Mouse (Mus musculus): ENCODE measurements around the gene Gm7233.
"Not testable (repeated sequence)": the region's sequence is repeated elsewhere in the genome, so short reads cannot be mapped to it uniquely, and the experiment has no call there.

Gm7233 gene

DNA sequence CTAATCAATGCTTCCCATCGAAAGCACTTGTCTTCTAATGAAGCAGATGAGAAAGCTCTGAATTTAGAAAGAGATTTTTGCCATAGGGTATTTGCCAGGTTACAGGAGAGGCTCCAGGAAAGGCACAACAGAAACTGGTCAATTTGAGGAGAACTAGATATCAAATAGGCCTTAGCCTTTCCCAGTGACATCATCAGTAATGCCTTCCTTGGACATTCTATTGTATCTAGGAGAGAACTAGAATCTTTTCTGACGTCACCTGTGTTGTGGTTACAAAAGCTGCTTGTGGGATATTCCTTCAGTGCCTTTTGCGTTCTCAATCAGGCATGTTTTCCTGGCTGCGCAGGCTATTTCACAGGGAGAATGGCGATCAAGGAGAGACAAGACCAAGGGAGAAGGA lies at the start of gene Gm7233:
Gene Gm7233, plus strand, starts transcription at position 301 of the 400 bp plus-strand sequence.
- not testable (repeated sequence) for DNase-seq (ENCODE audit: low spot score in 2 of 2)

DNA sequence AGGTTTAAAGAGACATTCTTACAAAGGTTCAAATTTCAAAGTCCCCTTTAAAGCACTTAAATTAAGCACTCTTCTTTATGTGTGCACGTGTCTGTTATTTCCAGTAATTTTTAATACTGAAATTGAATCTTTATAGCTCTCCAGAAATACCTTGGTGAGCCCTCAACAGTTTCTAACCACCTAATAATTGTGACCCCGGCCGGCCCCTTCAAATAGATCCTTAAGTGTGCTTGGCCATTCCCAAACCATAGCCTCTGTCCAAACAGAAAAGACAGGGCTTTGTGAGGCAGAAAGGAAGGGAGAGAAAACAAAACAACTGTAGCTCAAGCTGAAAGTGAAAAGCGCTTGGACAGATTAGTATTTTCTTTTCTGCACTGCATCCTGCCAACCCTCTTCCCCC lies 12.5 kb upstream of the Gm7233 start:
- not testable (repeated sequence) for DNase-seq (ENCODE audit: low spot score in 2 of 2)

DNA sequence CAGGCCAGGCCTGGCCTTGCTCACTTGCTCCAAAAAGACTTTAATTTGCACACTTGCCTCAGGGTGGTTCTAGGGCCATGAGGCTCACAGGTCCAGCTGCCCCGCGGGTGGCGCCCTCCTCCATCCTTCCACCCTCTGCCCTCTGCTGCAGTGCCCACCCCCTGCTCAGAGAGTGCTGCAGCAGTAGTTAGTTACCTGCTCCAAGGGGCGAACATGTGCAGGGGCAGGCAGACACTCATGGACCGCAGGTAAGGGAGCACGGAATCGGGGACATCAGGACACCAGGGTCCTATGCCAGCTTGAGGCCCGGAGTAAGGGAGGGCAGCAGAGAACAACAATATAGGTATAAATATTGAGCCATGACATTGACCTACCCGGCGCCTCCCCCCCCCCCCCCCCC lies 11.7 kb upstream of the Gm7233 start:
- not testable (repeated sequence) for DNase-seq (ENCODE audit: low spot score in 2 of 2)

DNA sequence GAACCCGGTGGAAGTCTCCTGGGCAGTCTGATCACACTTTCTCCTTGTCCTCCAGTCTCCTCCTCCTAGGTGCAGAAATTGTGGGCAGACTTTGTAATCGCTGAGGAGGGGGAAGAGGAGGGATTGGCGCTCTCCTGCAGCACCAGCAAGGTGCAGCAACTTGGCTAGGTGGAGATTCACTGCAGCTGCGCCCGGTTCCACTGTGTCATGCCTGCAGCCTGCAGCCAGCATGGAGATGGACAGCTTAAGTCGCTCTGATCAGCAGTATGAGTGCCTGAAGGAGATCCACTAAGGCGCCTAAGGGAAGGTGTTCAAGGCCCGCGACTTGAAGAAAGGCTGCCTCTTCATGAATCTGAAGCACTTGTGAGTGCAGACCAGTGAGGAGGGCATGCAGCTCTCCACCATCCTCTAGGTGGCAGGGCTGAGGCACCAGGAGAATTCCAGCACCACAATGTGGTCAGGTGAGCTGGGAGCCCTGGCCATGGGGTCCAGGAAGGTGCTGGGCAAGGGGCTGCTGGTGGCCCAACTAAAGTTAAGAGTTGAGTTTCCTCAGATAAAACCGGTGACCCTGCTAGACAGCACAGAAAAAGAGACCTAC lies 11.0 kb upstream of the Gm7233 start:
- not testable (repeated sequence) for DNase-seq (ENCODE audit: low spot score in 2 of 2)

DNA sequence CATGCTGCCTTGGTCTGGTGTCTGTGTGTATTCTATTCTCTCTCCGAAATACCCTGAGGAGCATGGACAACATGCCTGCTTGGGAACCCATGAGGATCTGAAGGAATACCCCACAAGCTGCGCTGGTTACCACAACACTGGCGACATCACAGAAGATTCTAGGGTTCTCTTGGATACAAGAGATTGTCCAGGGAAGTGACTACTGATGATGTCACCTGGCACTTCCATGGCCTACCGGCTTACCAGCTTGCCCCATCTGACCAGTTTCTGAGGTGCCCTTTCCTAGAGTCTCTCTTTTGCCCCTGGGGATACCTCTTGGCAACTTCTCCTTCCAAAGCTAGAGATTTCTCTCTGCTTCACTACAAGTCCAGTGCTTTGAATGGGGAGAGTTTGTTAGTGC lies 55.5 kb downstream of the Gm7233 start, which contains the start of gene Gm8122:
Gene Gm8122, minus strand, starts transcription at position 101 of the 400 bp plus-strand sequence.
- DNase-seq (ENCODE audit: low spot score in 2 of 2) = not testable (repeated sequence)
